Mouse (Mus musculus) testis, adult 2 months (tissue): ENCODE measurements around the gene Fam135a. TPM values are rescaled to one million over a fixed set of nuclear protein-coding genes. Genes with fewer than 3 reads are reported as not detected.

Source experiments
- H3K27ac ChIP-seq: fragments of 200-500 bp; 2 replicates; pipeline ENCODE4 v1.5.1; 2012; ENCODE audit warnings: low read depth, low read length; ENCODE audit not compliant: control insufficient read depth, insufficient read depth
- H3K27me3 ChIP-seq: fragments of 200-500 bp; 2 replicates; pipeline ENCODE4 v1.6.1; 2012; ENCODE audit warnings: mild to moderate bottlenecking, low read length, moderate library complexity; ENCODE audit not compliant: control insufficient read depth, insufficient read depth
- H3K36me3 ChIP-seq: fragments of 200-500 bp; 2 replicates; pipeline ENCODE4 v1.6.1; 2012; ENCODE audit warnings: mild to moderate bottlenecking, low read length; ENCODE audit not compliant: control insufficient read depth, insufficient read depth
- H3K4me1 ChIP-seq: fragments of 200-500 bp; 2 replicates; pipeline ENCODE4 v1.6.1; 2012; ENCODE audit warnings: low read length; ENCODE audit not compliant: control insufficient read depth, insufficient read depth
- H3K4me3 ChIP-seq: fragments of 200-500 bp; 2 replicates; pipeline ENCODE4 v1.5.1; 2012; ENCODE audit warnings: low read depth, mild to moderate bottlenecking, low read length, moderate library complexity, mixed read lengths; ENCODE audit not compliant: control insufficient read depth
- CTCF ChIP-seq: fragments of 200-500 bp; IDR thresholded peaks from 2 replicates; pipeline ENCODE4 v1.5.1; 2012; ENCODE audit warnings: low read depth, mild to moderate bottlenecking, inconsistent platforms, low read length, moderate library complexity; ENCODE audit not compliant: control insufficient read depth, insufficient read depth, insufficient replicate concordance
- POLR2A ChIP-seq: fragments of 200-500 bp; IDR thresholded peaks from 2 replicates; pipeline ENCODE4 v1.6.1; 2012; ENCODE audit warnings: low read depth, mild to moderate bottlenecking, inconsistent platforms, low read length, moderate library complexity; ENCODE audit not compliant: control insufficient read depth
- polyA plus RNA-seq: library from polyadenylated mRNA; depleted of rRNA; stranded (reverse); fragments of >200 nt; gene quantifications from 2 replicates; pipeline ENCODE4 v1.2.3, GENCODE M21; 2012

Fam135a gene
- polyA plus RNA-seq, 1 experiment, result 40.1 TPM

GRCm38 (mm10) chr1:24097541-24097940, 2.6 kb downstream of the Fam135a start:
- H3K27me3 ChIP-seq, result no peaks in the 10 kb centered on the region
- no peaks in the 10 kb centered on the region; the same call in 1 of the 2 replicates for H3K4me1 ChIP-seq
- no peak overlapping the region for H3K27ac ChIP-seq
- H3K36me3 ChIP-seq, result no peaks in the 10 kb centered on the region
- no peak overlapping the region for H3K4me3 ChIP-seq
- TF ChIP-seq POLR2A (no peak), CTCF (no peak)

GRCm38 (mm10) chr1:24092414-24092813, 7.7 kb downstream of the Fam135a start:
- TF ChIP-seq POLR2A (no peak), CTCF (no peak)
- Histone ChIP-seq H3K27me3 (no peaks in the 10 kb centered on the region), H3K4me1 (no peaks in the 10 kb centered on the region), H3K27ac (no peak overlapping the region), H3K36me3 (no peaks in the 10 kb centered on the region), H3K4me3 (no peak overlapping the region)

- Histone ChIP-seq H3K27me3 (no peaks in the 10 kb centered on the region), H3K4me1 (no peaks in the 10 kb centered on the region), H3K36me3 (no peaks in the 10 kb centered on the region), H3K27ac (no peak overlapping the region), H3K4me3 (no peak overlapping the region)
- no peak for TF ChIP-seq POLR2A
- TF ChIP-seq CTCF, result no peak
Observed at GRCm38 (mm10) chr1:24090603-24091002, 9.5 kb downstream of the Fam135a start.

- Histone ChIP-seq H3K4me1 (no peaks in the 10 kb centered on the region), H3K4me3 (no peak overlapping the region), H3K27me3 (no peaks in the 10 kb centered on the region), H3K27ac (no peak overlapping the region), H3K36me3 (no peaks in the 10 kb centered on the region)
- TF ChIP-seq CTCF (no peak), POLR2A (no peak)
Observed at GRCm38 (mm10) chr1:24090094-24090493, 10.0 kb downstream of the Fam135a start.

GRCm38 (mm10) chr1:24086176-24086575, 14.0 kb downstream of the Fam135a start:
- TF ChIP-seq CTCF, result no peak
- no peak for TF ChIP-seq POLR2A
- Histone ChIP-seq H3K27ac (no peak overlapping the region), H3K36me3 (no peaks in the 10 kb centered on the region), H3K27me3 (no peaks in the 10 kb centered on the region), H3K4me3 (peak overlapping the region; percentile 21; the same call in 1 of the 2 replicates), H3K4me1 (no peaks in the 10 kb centered on the region)

- Histone ChIP-seq H3K4me1 (no peaks in the 10 kb centered on the region), H3K27me3 (no peaks in the 10 kb centered on the region), H3K4me3 (no peak overlapping the region), H3K36me3 (no peaks in the 10 kb centered on the region; the same call in 1 of the 2 replicates), H3K27ac (no peak overlapping the region)
- TF ChIP-seq POLR2A (no peak), CTCF (no peak)
Observed at GRCm38 (mm10) chr1:24074396-24074795, 25.7 kb downstream of the Fam135a start.

- H3K27ac ChIP-seq, result no peak overlapping the region
- H3K4me1 ChIP-seq, result no peaks in the 10 kb centered on the region
- no peak for TF ChIP-seq CTCF
- TF ChIP-seq POLR2A, result no peak
- no peaks in the 10 kb centered on the region; the same call in 1 of the 2 replicates for H3K36me3 ChIP-seq
- H3K27me3 ChIP-seq, result no peaks in the 10 kb centered on the region
- no peak overlapping the region for H3K4me3 ChIP-seq
Observed at GRCm38 (mm10) chr1:24073386-24074248, 26.5 kb downstream of the Fam135a start.

GRCm38 (mm10) chr1:24068830-24069229, 31.3 kb downstream of the Fam135a start:
- Histone ChIP-seq H3K36me3 (no peaks in the 10 kb centered on the region; the same call in 1 of the 2 replicates), H3K4me3 (no peak overlapping the region), H3K4me1 (no peaks in the 10 kb centered on the region), H3K27ac (no peak overlapping the region), H3K27me3 (no peaks in the 10 kb centered on the region)
- TF ChIP-seq CTCF (no peak), POLR2A (no peak)
